Mouse (Mus musculus): ENCODE measurements around the gene 1700025B11Rik. TPM values are rescaled to one million over a fixed set of nuclear protein-coding genes. Genes with fewer than 3 reads are reported as not detected.
"Not testable (repeated sequence)": the region's sequence is repeated elsewhere in the genome, so short reads cannot be mapped to it uniquely, and the experiment has no call there.

Gene 1700025B11Rik
- total RNA-seq (2015) = not detected in 2 replicates
- not detected in 2 replicates for total RNA-seq (2017)

GRCm38 (mm10) chr15:77561792-77562191 is at the start of gene 1700025B11Rik:
Gene 1700025B11Rik, minus strand, starts transcription at chr15:77561892.
- ATAC-seq (replicated peaks; ENCODE audit: poor library complexity) = no peak

GRCm38 (mm10) chr15:77606069-77606468 is 44.4 kb upstream of the 1700025B11Rik start:
- no peak for ATAC-seq (replicated peaks; ENCODE audit: poor library complexity)

GRCm38 (mm10) chr15:77598958-77599357 is 37.3 kb upstream of the 1700025B11Rik start, which contains the start of gene Gm36245:
Gene Gm36245, plus strand, starts transcription at chr15:77599258.
- ATAC-seq (replicated peaks; ENCODE audit: poor library complexity) = no peak

GRCm38 (mm10) chr15:77598429-77598828 is 36.7 kb upstream of the 1700025B11Rik start:
- ATAC-seq (replicated peaks; ENCODE audit: poor library complexity) = no peak

GRCm38 (mm10) chr15:77595961-77596360 is 34.3 kb upstream of the 1700025B11Rik start, which contains the start of gene Apol10b:
Gene Apol10b, minus strand, starts transcription at chr15:77596125.
- no peak for ATAC-seq (replicated peaks; ENCODE audit: poor library complexity)

- no peak for ATAC-seq (replicated peaks; ENCODE audit: poor library complexity)
These were observed 31.9 kb upstream of the 1700025B11Rik start for GRCm38 (mm10) chr15:77593557-77593956.

- no peak for ATAC-seq (replicated peaks; ENCODE audit: poor library complexity)
These were observed 29.2 kb upstream of the 1700025B11Rik start for GRCm38 (mm10) chr15:77590881-77591280.

- no peak for ATAC-seq (replicated peaks; ENCODE audit: poor library complexity)
These were observed 27.3 kb upstream of the 1700025B11Rik start for GRCm38 (mm10) chr15:77588981-77589380.

- ATAC-seq (replicated peaks; ENCODE audit: poor library complexity) = no peak
These were observed 25.3 kb upstream of the 1700025B11Rik start for GRCm38 (mm10) chr15:77587026-77587425.

GRCm38 (mm10) chr15:77581681-77582080 is 20.0 kb upstream of the 1700025B11Rik start:
- ATAC-seq (replicated peaks; ENCODE audit: poor library complexity) = no peak

GRCm38 (mm10) chr15:77579311-77579710 is 17.6 kb upstream of the 1700025B11Rik start:
- ATAC-seq (replicated peaks; ENCODE audit: poor library complexity) = no peak

- no peak for ATAC-seq (replicated peaks; ENCODE audit: poor library complexity)
These were observed 17.1 kb upstream of the 1700025B11Rik start for GRCm38 (mm10) chr15:77578801-77579200.

GRCm38 (mm10) chr15:77563219-77563618 is 1.5 kb upstream of the 1700025B11Rik start:
- no peak for ATAC-seq (replicated peaks; ENCODE audit: poor library complexity)

GRCm38 (mm10) chr15:77539221-77539620 is 22.5 kb downstream of the 1700025B11Rik start:
- ATAC-seq (replicated peaks; ENCODE audit: poor library complexity) = not testable (repeated sequence)

GRCm38 (mm10) chr15:77533216-77533615 is 28.5 kb downstream of the 1700025B11Rik start, which contains the start of gene Apol7c:
Gene Apol7c, minus strand, starts transcription at chr15:77533316.
- no peak for ATAC-seq (replicated peaks; ENCODE audit: poor library complexity)

GRCm38 (mm10) chr15:77523186-77523843 is 38.4 kb downstream of the 1700025B11Rik start:
- ATAC-seq (replicated peaks; ENCODE audit: poor library complexity) = peak; percentile 61

- ATAC-seq (replicated peaks; ENCODE audit: poor library complexity) = not testable (repeated sequence)
These were observed 41.1 kb downstream of the 1700025B11Rik start for GRCm38 (mm10) chr15:77520596-77520995.

Other genes with a start within 250 kb of the 1700025B11Rik start
- not detected in 2 replicates for gene Apol7a, start 162.8 kb downstream of the 1700025B11Rik start, total RNA-seq (2015)
- gene Apol7a, start 162.8 kb downstream of the 1700025B11Rik start, total RNA-seq (2017) = not detected in 2 replicates
- gene Apol9a, start 150.8 kb downstream of the 1700025B11Rik start, total RNA-seq (2015) = not detected in 2 replicates
- gene Apol9a, start 150.8 kb downstream of the 1700025B11Rik start, total RNA-seq (2017) = not detected in 2 replicates
- gene Apol7b, start 114.4 kb downstream of the 1700025B11Rik start, total RNA-seq (2015) = not detected in 2 replicates
- gene Apol7b, start 114.4 kb downstream of the 1700025B11Rik start, total RNA-seq (2017) = not detected in 2 replicates
- gene Apol10a, start 84.8 kb downstream of the 1700025B11Rik start, total RNA-seq (2015) = not detected in 2 replicates
- not detected in 2 replicates for gene Apol10a, start 84.8 kb downstream of the 1700025B11Rik start, total RNA-seq (2017)
- not detected in 2 replicates for gene Apol11a, start 53.6 kb downstream of the 1700025B11Rik start, total RNA-seq (2015)
- gene Apol11a, start 53.6 kb downstream of the 1700025B11Rik start, total RNA-seq (2017) = not detected in 2 replicates
- gene Apol7c, start 28.6 kb downstream of the 1700025B11Rik start, total RNA-seq (2015) = not detected in 2 replicates
- gene Apol7c, start 28.6 kb downstream of the 1700025B11Rik start, total RNA-seq (2017) = not detected in 2 replicates
- gene Apol10b, start 34.2 kb upstream of the 1700025B11Rik start, total RNA-seq (2015) = not detected in 2 replicates
- not detected in 2 replicates for gene Apol10b, start 34.2 kb upstream of the 1700025B11Rik start, total RNA-seq (2017)
- not detected in 2 replicates for gene Gm36245, start 37.4 kb upstream of the 1700025B11Rik start, total RNA-seq (2015)
- gene Gm36245, start 37.4 kb upstream of the 1700025B11Rik start, total RNA-seq (2017) = not detected in 2 replicates
- gene Apol11b, start 81.4 kb upstream of the 1700025B11Rik start, total RNA-seq (2015) = not detected in 2 replicates
- not detected in 2 replicates for gene Apol11b, start 81.4 kb upstream of the 1700025B11Rik start, total RNA-seq (2017)
- 0.94 TPM in 1 of 2 replicates, not detected in the other for gene Apol7e, start 137.0 kb upstream of the 1700025B11Rik start, total RNA-seq (2015)
- 0.07 TPM in 1 of 2 replicates, not detected in the other for gene Apol7e, start 137.0 kb upstream of the 1700025B11Rik start, total RNA-seq (2017)
- gene Apol9b, start 167.1 kb upstream of the 1700025B11Rik start, total RNA-seq (2015) = not detected in 2 replicates
- not detected in 2 replicates for gene Apol9b, start 167.1 kb upstream of the 1700025B11Rik start, total RNA-seq (2017)
- gene Apol8, start 195.1 kb upstream of the 1700025B11Rik start, total RNA-seq (2015) = 0.05 and 1.8 TPM in 2 replicates
- 0.14 and 0.50 TPM in 2 replicates for gene Apol8, start 195.1 kb upstream of the 1700025B11Rik start, total RNA-seq (2017)